Mouse (Mus musculus): Measurements from ENCODE around the gene Dctd. TPM values are rescaled to one million over a fixed set of nuclear protein-coding genes. Genes with fewer than 3 reads are reported as not detected.
A peak's percentile ranks its signal among the peaks of the same experiment; 100 is the strongest.

Gene Dctd
- polyA plus RNA-seq, 1 experiment from 2014 or later, result 6.7 TPM

- H3K4me3 ChIP-seq (replicated peaks), result peak overlapping the region; percentile 67
- peaks cover 13% of the 10 kb centered on the region for H3K4me1 ChIP-seq (replicated peaks)
- ATAC-seq, result peak; percentile 91
- H3K9me3 ChIP-seq, result 0 out of 2 replicates have a peak, but pooled peaks cover 5% of the 10 kb centered on the region
- H3K4me2 ChIP-seq (replicated peaks), result peak overlapping the region; percentile 76
- no peaks in the 10 kb centered on the region for H3K27me3 ChIP-seq
- H3K36me3 ChIP-seq, result no peaks in the 10 kb centered on the region
- H3K27ac ChIP-seq, result no peak overlapping the region
- peak overlapping the region; percentile 77 for H3K9ac ChIP-seq (replicated peaks)
- WGBS, result under 1% methylated on average over 53 of the region's 61 CpGs
Observed at GRCm38 (mm10) chr8:48109856-48110780, 11.2 kb downstream of the Dctd start.

GRCm38 (mm10) chr8:48114591-48114990, 15.7 kb downstream of the Dctd start:
- Histone ChIP-seq H3K4me3 (replicated peaks) (no peak overlapping the region), H3K9me3 (0 out of 2 replicates have a peak, but pooled peaks cover 5% of the 10 kb centered on the region), H3K4me1 (replicated peaks) (peaks cover 7% of the 10 kb centered on the region), H3K27ac (no peak overlapping the region), H3K27me3 (no peaks in the 10 kb centered on the region), H3K4me2 (replicated peaks) (no peak overlapping the region), H3K36me3 (peaks cover 4% of the 10 kb centered on the region; the same call in 1 of the 2 replicates), H3K9ac (replicated peaks) (no peak overlapping the region)
- 88% methylated on average over 6 of the region's 6 CpGs for WGBS
- ATAC-seq, result no peak

GRCm38 (mm10) chr8:48122991-48123390, 24.1 kb downstream of the Dctd start:
- 0 out of 2 replicates have a peak, but pooled peaks cover 5% of the 10 kb centered on the region for H3K9me3 ChIP-seq
- no peak overlapping the region for H3K27ac ChIP-seq
- H3K4me1 ChIP-seq (replicated peaks), result no peaks in the 10 kb centered on the region; the same call in 1 of the 2 replicates
- ATAC-seq, result no peak
- H3K9ac ChIP-seq (replicated peaks), result no peak overlapping the region
- H3K36me3 ChIP-seq, result peaks cover 4% of the 10 kb centered on the region; the same call in 1 of the 2 replicates
- 97% methylated on average over 1 of the region's 1 CpGs for WGBS
- no peak overlapping the region for H3K4me3 ChIP-seq (replicated peaks)
- no peaks in the 10 kb centered on the region for H3K27me3 ChIP-seq
- no peak overlapping the region for H3K4me2 ChIP-seq (replicated peaks)

GRCm38 (mm10) chr8:48124857-48125256, 26.0 kb downstream of the Dctd start:
- no peak overlapping the region for H3K9ac ChIP-seq (replicated peaks)
- no peaks in the 10 kb centered on the region for H3K36me3 ChIP-seq
- H3K4me3 ChIP-seq (replicated peaks), result no peak overlapping the region
- H3K27me3 ChIP-seq, result no peaks in the 10 kb centered on the region
- no peak overlapping the region for H3K4me2 ChIP-seq (replicated peaks)
- no peaks in the 10 kb centered on the region for H3K9me3 ChIP-seq
- no peaks in the 10 kb centered on the region; the same call in 1 of the 2 replicates for H3K4me1 ChIP-seq (replicated peaks)
- H3K27ac ChIP-seq, result no peak overlapping the region
- ATAC-seq, result no peak
- WGBS, result 60% methylated on average over 8 of the region's 8 CpGs

GRCm38 (mm10) chr8:48126954-48127353, 28.1 kb downstream of the Dctd start:
- no peak overlapping the region for H3K4me2 ChIP-seq (replicated peaks)
- no peak overlapping the region for H3K9ac ChIP-seq (replicated peaks)
- H3K4me1 ChIP-seq (replicated peaks), result no peaks in the 10 kb centered on the region; the same call in 1 of the 2 replicates
- no peak overlapping the region for H3K27ac ChIP-seq
- H3K9me3 ChIP-seq, result no peaks in the 10 kb centered on the region
- ATAC-seq, result 0 out of 2 replicates have a peak, but pooled peaks have one; percentile 32
- no peaks in the 10 kb centered on the region for H3K27me3 ChIP-seq
- H3K36me3 ChIP-seq, result no peaks in the 10 kb centered on the region
- 83% methylated on average over 13 of the region's 13 CpGs for WGBS
- H3K4me3 ChIP-seq (replicated peaks), result no peak overlapping the region

GRCm38 (mm10) chr8:48130266-48130665, 31.4 kb downstream of the Dctd start:
- no peaks in the 10 kb centered on the region; the same call in 1 of the 2 replicates for H3K4me1 ChIP-seq (replicated peaks)
- H3K27me3 ChIP-seq, result no peaks in the 10 kb centered on the region
- no peak overlapping the region for H3K4me2 ChIP-seq (replicated peaks)
- no peak overlapping the region for H3K27ac ChIP-seq
- WGBS, result 86% methylated on average over 8 of the region's 8 CpGs
- no peak overlapping the region for H3K9ac ChIP-seq (replicated peaks)
- no peak overlapping the region for H3K4me3 ChIP-seq (replicated peaks)
- no peak for ATAC-seq
- H3K9me3 ChIP-seq, result no peaks in the 10 kb centered on the region
- no peaks in the 10 kb centered on the region for H3K36me3 ChIP-seq

GRCm38 (mm10) chr8:48133321-48133720, 34.4 kb downstream of the Dctd start:
- Histone ChIP-seq H3K27me3 (no peaks in the 10 kb centered on the region), H3K9ac (replicated peaks) (no peak overlapping the region), H3K9me3 (no peaks in the 10 kb centered on the region), H3K4me1 (replicated peaks) (peaks cover 18% of the 10 kb centered on the region), H3K4me3 (replicated peaks) (no peak overlapping the region), H3K27ac (no peak overlapping the region), H3K4me2 (replicated peaks) (no peak overlapping the region), H3K36me3 (no peaks in the 10 kb centered on the region)
- whole genome bisulfite sequencing, result 90% methylated on average over 5 of the region's 5 CpGs
- no peak for ATAC-seq

GRCm38 (mm10) chr8:48136804-48137650, 38.1 kb downstream of the Dctd start:
- ATAC-seq, result peak; percentile 49
- Histone ChIP-seq H3K36me3 (no peaks in the 10 kb centered on the region), H3K9ac (replicated peaks) (no peak overlapping the region), H3K4me3 (replicated peaks) (no peak overlapping the region), H3K27me3 (no peaks in the 10 kb centered on the region), H3K4me2 (replicated peaks) (peak overlapping the region; percentile 21; the same call in 1 of the 2 replicates), H3K4me1 (replicated peaks) (peaks cover 25% of the 10 kb centered on the region), H3K27ac (0 out of 2 replicates have a peak overlapping the region, but pooled peaks have one; percentile 45), H3K9me3 (no peaks in the 10 kb centered on the region)
- 71% methylated on average over 30 of the region's 30 CpGs for WGBS

- H3K27me3 ChIP-seq, result no peaks in the 10 kb centered on the region
- peaks cover 25% of the 10 kb centered on the region for H3K4me1 ChIP-seq (replicated peaks)
- H3K27ac ChIP-seq, result 0 out of 2 replicates have a peak overlapping the region, but pooled peaks have one; percentile 64
- H3K4me2 ChIP-seq (replicated peaks), result peak overlapping the region; percentile 21; the same call in 1 of the 2 replicates
- 43% methylated on average over 3 of the region's 3 CpGs for WGBS
- no peak overlapping the region for H3K9ac ChIP-seq (replicated peaks)
- no peaks in the 10 kb centered on the region for H3K36me3 ChIP-seq
- ATAC-seq, result 0 out of 2 replicates have a peak, but pooled peaks have one; percentile 21
- H3K4me3 ChIP-seq (replicated peaks), result no peak overlapping the region
- no peaks in the 10 kb centered on the region for H3K9me3 ChIP-seq
Observed at GRCm38 (mm10) chr8:48137651-48137937, 38.7 kb downstream of the Dctd start.

GRCm38 (mm10) chr8:48141023-48141422, 42.1 kb downstream of the Dctd start:
- no peak for ATAC-seq
- 83% methylated on average over 5 of the region's 5 CpGs for WGBS
- no peaks in the 10 kb centered on the region for H3K36me3 ChIP-seq
- peaks cover 25% of the 10 kb centered on the region for H3K4me1 ChIP-seq (replicated peaks)
- H3K27ac ChIP-seq, result no peak overlapping the region
- no peaks in the 10 kb centered on the region for H3K9me3 ChIP-seq
- no peak overlapping the region for H3K4me2 ChIP-seq (replicated peaks)
- H3K4me3 ChIP-seq (replicated peaks), result no peak overlapping the region
- no peak overlapping the region for H3K9ac ChIP-seq (replicated peaks)
- no peaks in the 10 kb centered on the region for H3K27me3 ChIP-seq

GRCm38 (mm10) chr8:48145766-48146165, 46.9 kb downstream of the Dctd start:
- H3K4me2 ChIP-seq (replicated peaks), result no peak overlapping the region
- WGBS, result 88% methylated on average over 5 of the region's 5 CpGs
- no peak for ATAC-seq
- no peak overlapping the region for H3K9ac ChIP-seq (replicated peaks)
- no peak overlapping the region for H3K27ac ChIP-seq
- H3K36me3 ChIP-seq, result no peaks in the 10 kb centered on the region
- H3K4me1 ChIP-seq (replicated peaks), result peaks cover 6% of the 10 kb centered on the region; the same call in 1 of the 2 replicates
- no peak overlapping the region for H3K4me3 ChIP-seq (replicated peaks)
- H3K9me3 ChIP-seq, result peaks cover 8% of the 10 kb centered on the region; the same call in 1 of the 2 replicates
- no peaks in the 10 kb centered on the region for H3K27me3 ChIP-seq
